ENCODE assay signal across 23 mouse cellular contexts in genomic region chr13:16100253-16100652, GRCm38 (mm10).
A peak's percentile ranks its signal among the peaks of the same experiment; 100 is the strongest.
DNase-seq lines count a peak whose midpoint lies in the region; ATAC-seq and TF ChIP-seq lines count a peak whose summit lies in the region.
"Had no signal": no experiment of that assay in that cellular context is flagged by ENCODE, and none has a peak within 500 bp of the region (broad histone marks: within the 10 kb centered on the region; RNA-seq: fewer than 3 reads in every experiment).

No protein-coding gene starts in this region.

- no peaks in the 10 kb centered on the region for H3K27me3 ChIP-seq in heart, embryonic 12.5 days (replicated peaks)
- H3K27me3 ChIP-seq in lung, embryonic 15.5 days = no peaks in the 10 kb centered on the region
- H3K27me3 ChIP-seq in ES-Bruce4 (ENCODE audit: control insufficient read depth, insufficient read depth, low read length, poor library complexity, severe bottlenecking) = no peaks in the 10 kb centered on the region; the same call in 1 of the 2 replicates
- H3K27me3 ChIP-seq: forebrain, embryonic 15.5 days; hindbrain, embryonic 15.5 days; intestine, embryonic 15.5 days; limb, embryonic 12.5 days; liver, embryonic 13.5 days had no signal

- no peak overlapping the region for H3K9ac ChIP-seq in heart, embryonic 12.5 days
- no peak overlapping the region for H3K9ac ChIP-seq in lung, embryonic 15.5 days
- no peak overlapping the region for H3K9ac ChIP-seq in ES-Bruce4 (ENCODE audit: low read depth, poor library complexity, severe bottlenecking)
- H3K9ac ChIP-seq: forebrain, embryonic 15.5 days; hindbrain, embryonic 15.5 days; intestine, embryonic 15.5 days; limb, embryonic 12.5 days; liver, embryonic 13.5 days; lung, embryonic 14.5 days had no signal

- no peak for DNase-seq in heart, postnatal 10 days
- no peak for DNase-seq in lung, postnatal 36 days
- peak; percentile 5 for DNase-seq in R1 (ENCODE audit: low read depth, low spot score)
- DNase-seq in embryo, embryonic 9.5 days (ENCODE audit: extremely low spot score) = no peak
- DNase-seq: adrenal gland, postnatal 25 days; cerebellum, adult 9-11 months; gastrocnemius, postnatal 10 days; heart, postnatal 14 days; kidney, adult 8-10 months; kidney, postnatal 14 days; liver, embryonic 13.5 days; lung, embryonic 14.5 days; lung, postnatal 4 days; thymus, postnatal 14 days had no signal

- TF ChIP-seq CTCF in ES-Bruce4 (IDR thresholded peaks at IDR 0.05; ENCODE audit: low read depth, low read length) = no peak

- no peak overlapping the region for H3K4me2 ChIP-seq in heart, embryonic 12.5 days
- no peak overlapping the region for H3K4me2 ChIP-seq in lung, embryonic 15.5 days
- H3K4me2 ChIP-seq: forebrain, embryonic 15.5 days; hindbrain, embryonic 15.5 days; intestine, embryonic 15.5 days; limb, embryonic 12.5 days; liver, embryonic 13.5 days; lung, embryonic 14.5 days had no signal

- no peak overlapping the region for H3K4me3 ChIP-seq in heart, embryonic 12.5 days
- H3K4me3 ChIP-seq in lung, embryonic 15.5 days = no peak overlapping the region
- peak overlapping the region; percentile 34 for H3K4me3 ChIP-seq in ES-Bruce4 (ENCODE audit: low read depth, low read length)
- H3K4me3 ChIP-seq: forebrain, embryonic 15.5 days; heart, embryonic 10.5 days; hindbrain, embryonic 15.5 days; intestine, embryonic 15.5 days; layer of hippocampus, adult 2 months; limb, embryonic 12.5 days; liver, embryonic 13.5 days had no signal

- no peak overlapping the region for H3K27ac ChIP-seq in heart, embryonic 12.5 days (ENCODE audit: poor library complexity, severe bottlenecking)
- H3K27ac ChIP-seq in lung, embryonic 15.5 days = no peak overlapping the region
- H3K27ac ChIP-seq in ES-Bruce4 (ENCODE audit: insufficient read depth, low read length) = no peak overlapping the region
- H3K27ac ChIP-seq: forebrain, embryonic 15.5 days; heart, embryonic 10.5 days; hindbrain, embryonic 15.5 days; intestine, embryonic 15.5 days; layer of hippocampus, adult 2 months; limb, embryonic 12.5 days; liver, embryonic 13.5 days had no signal

- peaks cover 2% of the 10 kb centered on the region; the same call in 1 of the 2 replicates for H3K36me3 ChIP-seq in heart, embryonic 12.5 days
- H3K36me3 ChIP-seq in lung, embryonic 15.5 days = no peaks in the 10 kb centered on the region
- H3K36me3 ChIP-seq in ES-Bruce4 (ENCODE audit: control insufficient read depth, insufficient read depth, low read length, poor library complexity, severe bottlenecking) = no peaks in the 10 kb centered on the region
- H3K36me3 ChIP-seq: forebrain, embryonic 15.5 days; heart, embryonic 10.5 days; hindbrain, embryonic 15.5 days; intestine, embryonic 15.5 days; limb, embryonic 12.5 days; liver, embryonic 13.5 days had no signal

- WGBS in heart, embryonic 12.5 days = 77% methylated on average over 12 of the region's 15 CpGs
- 77% methylated on average over 15 of the region's 15 CpGs for WGBS in lung, embryonic 15.5 days

- peaks cover 30% of the 10 kb centered on the region for H3K9me3 ChIP-seq in heart, embryonic 12.5 days (replicated peaks)
- 0 out of 2 replicates have a peak, but pooled peaks cover 3% of the 10 kb centered on the region for H3K9me3 ChIP-seq in lung, embryonic 15.5 days
- H3K9me3 ChIP-seq in ES-Bruce4 (replicated peaks; ENCODE audit: control insufficient read depth, insufficient read depth, low read length, poor library complexity, severe bottlenecking) = peaks cover 21% of the 10 kb centered on the region
- H3K9me3 ChIP-seq: forebrain, embryonic 15.5 days; hindbrain, embryonic 15.5 days; intestine, embryonic 15.5 days had no signal

- ATAC-seq in heart, embryonic 12.5 days (ENCODE audit: insufficient number of reproducible peaks, low FRiP score) = 0 out of 2 replicates have a peak, but pooled peaks have one; percentile 53
- ATAC-seq in lung, embryonic 15.5 days (ENCODE audit: borderline replicate concordance, extremely low read depth, low FRiP score, low TSS enrichment) = peak; percentile 31; the same call in 1 of the 2 replicates
- ATAC-seq: forebrain, embryonic 15.5 days; intestine, embryonic 15.5 days had no signal

- TF ChIP-seq EP300 in ES-Bruce4 (IDR thresholded peaks at IDR 0.05; ENCODE audit: insufficient read depth, low read depth, low read length) = no peak

- no peak for TF ChIP-seq POLR2A in ES-Bruce4 (IDR thresholded peaks at IDR 0.05; ENCODE audit: insufficient read depth, low read length)

- intact Hi-C loops in heart, postnatal 10 days (cut with DNase I) = no loop called here

- no peaks in the 10 kb centered on the region for H3K4me1 ChIP-seq in heart, embryonic 12.5 days (replicated peaks)
- no peaks in the 10 kb centered on the region for H3K4me1 ChIP-seq in lung, embryonic 15.5 days
- H3K4me1 ChIP-seq in ES-Bruce4 (ENCODE audit: control insufficient read depth, insufficient read depth, low read length) = no peaks in the 10 kb centered on the region
- H3K4me1 ChIP-seq: forebrain, embryonic 15.5 days; heart, embryonic 10.5 days; hindbrain, embryonic 15.5 days; intestine, embryonic 15.5 days; limb, embryonic 12.5 days; liver, embryonic 13.5 days had no signal
